Mouse (Mus musculus) embryonic facial prominence, embryonic 15.5 days (tissue): ENCODE data around the gene Immp2l. TPM values are rescaled to one million over a fixed set of nuclear protein-coding genes. Genes with fewer than 3 reads are reported as not detected.

Experiments used
- ATAC-seq: fragments of 200-750 bp; cut with Nextera tagmentation; 2 replicates; pipeline ENCODE4 v1.8.0; 2017; ENCODE audit warnings: low read depth, moderate TSS enrichment; ENCODE audit not compliant: insufficient number of reproducible peaks, low FRiP score, low TSS enrichment
- H3K27ac ChIP-seq: fragments of 300-500 bp; sonication (generic); replicated peaks from 2 replicates; pipeline ENCODE4 v1.5.1; 2015; ENCODE audit warnings: mild to moderate bottlenecking, inconsistent platforms
- H3K27me3 ChIP-seq: fragments of 300-500 bp; sonication (generic); 2 replicates; pipeline ENCODE4 v1.6.1; 2015; ENCODE audit warnings: inconsistent platforms
- H3K36me3 ChIP-seq: fragments of 300-500 bp; sonication (generic); 2 replicates; pipeline ENCODE4 v1.6.1; 2015; ENCODE audit warnings: mild to moderate bottlenecking, inconsistent platforms
- H3K4me1 ChIP-seq: fragments of 300-500 bp; sonication (generic); 2 replicates; pipeline ENCODE4 v1.6.1; 2015; ENCODE audit warnings: inconsistent platforms
- H3K4me2 ChIP-seq: fragments of 300-500 bp; sonication (generic); replicated peaks from 2 replicates; pipeline ENCODE4 v1.6.1; 2015; ENCODE audit warnings: mild to moderate bottlenecking, inconsistent platforms
- H3K4me3 ChIP-seq: fragments of 300-500 bp; sonication (generic); replicated peaks from 2 replicates; pipeline ENCODE4 v1.5.1; 2015; ENCODE audit warnings: mild to moderate bottlenecking, inconsistent platforms
- H3K9ac ChIP-seq: fragments of 300-500 bp; sonication (generic); 2 replicates; pipeline ENCODE4 v1.6.1; 2015; ENCODE audit warnings: inconsistent platforms
- H3K9me3 ChIP-seq: fragments of 300-500 bp; sonication (generic); replicated peaks from 2 replicates; pipeline ENCODE4 v1.6.1; 2016; ENCODE audit warnings: inconsistent platforms
- WGBS: fragments of 180-500 bp; shearing (Covaris S2); methylation state at CpG from one replicate; pipeline ENCODE4 v1.1.7; 2015; 5-methylcytosine and 5-hydroxymethylcytosine counted together
- polyA plus RNA-seq: library from polyadenylated mRNA; unstranded; fragments of >200 nt; fragmentation: Nextera tagmentation; extraction: Ambion mirVana; gene quantifications from 2 replicates; pipeline ENCODE4 v1.2.1, GENCODE M21; 2015

The Immp2l gene
- polyA plus RNA-seq, 1 experiment from 2014 or later: 11.2 TPM

- H3K9ac ChIP-seq: peak within 1 kb of the TSS; percentile 23; the same call in 1 of the 2 replicates
- no peak for ATAC-seq
- 97% methylated on average over 1 of the region's 1 CpGs for WGBS
Measured at GRCm38 (mm10) chr12:41486331-41486730, 462.4 kb downstream of the Immp2l start, which contains the start of gene Lrrn3. Gene Lrrn3, minus strand, starts transcription at chr12:41486431.

GRCm38 (mm10) chr12:41487005-41487404 is 463.1 kb downstream of the Immp2l start:
- ATAC-seq: no peak
- Histone ChIP-seq H3K9ac (no peak overlapping the region), H3K4me2 (no peak overlapping the region), H3K9me3 (no peaks in the 10 kb centered on the region), H3K36me3 (no peaks in the 10 kb centered on the region), H3K4me1 (peaks cover 9% of the 10 kb centered on the region; the same call in 1 of the 2 replicates), H3K4me3 (no peak overlapping the region), H3K27ac (no peak overlapping the region), H3K27me3 (no peaks in the 10 kb centered on the region)
- WGBS: 27% methylated on average over 5 of the region's 5 CpGs

More at GRCm38 (mm10) chr12:41486331-41486730, 462.4 kb downstream of the Immp2l start, which contains the start of gene Lrrn3:
- Histone ChIP-seq H3K9me3 (no peaks in the 10 kb centered on the region), H3K4me3 (peak within 1 kb of the TSS; percentile 44), H3K4me2 (peak within 1 kb of the TSS; percentile 58), H3K36me3 (no peaks in the 10 kb centered on the region), H3K4me1 (peaks cover 9% of the 10 kb centered on the region; the same call in 1 of the 2 replicates), H3K27me3 (no peaks in the 10 kb centered on the region), H3K27ac (no peak within 1 kb of the TSS; the same call in 1 of the 2 replicates)

- WGBS: 37% methylated on average over 10 of the region's 10 CpGs
- no peaks in the 10 kb centered on the region for H3K36me3 ChIP-seq
- H3K4me3 ChIP-seq: no peak overlapping the region
- H3K4me1 ChIP-seq: no peaks in the 10 kb centered on the region
- H3K9ac ChIP-seq: no peak overlapping the region
- no peaks in the 10 kb centered on the region for H3K9me3 ChIP-seq
- H3K27me3 ChIP-seq: no peaks in the 10 kb centered on the region
- H3K27ac ChIP-seq: no peak overlapping the region
- ATAC-seq: no peak
- H3K4me2 ChIP-seq: no peak overlapping the region
Measured at GRCm38 (mm10) chr12:41494620-41495019, 470.7 kb downstream of the Immp2l start.

GRCm38 (mm10) chr12:41500049-41500820 is 476.3 kb downstream of the Immp2l start:
- no peak overlapping the region for H3K27ac ChIP-seq
- no peak overlapping the region for H3K4me2 ChIP-seq

GRCm38 (mm10) chr12:41508610-41509009 is 484.7 kb downstream of the Immp2l start:
- WGBS: 76% methylated on average over 4 of the region's 4 CpGs
- no peaks in the 10 kb centered on the region for H3K9me3 ChIP-seq
- H3K4me3 ChIP-seq: no peak overlapping the region

More at GRCm38 (mm10) chr12:41500049-41500820, 476.3 kb downstream of the Immp2l start:
- H3K4me1 ChIP-seq: no peaks in the 10 kb centered on the region
- no peak overlapping the region for H3K9ac ChIP-seq
- H3K27me3 ChIP-seq: no peaks in the 10 kb centered on the region
- H3K9me3 ChIP-seq: no peaks in the 10 kb centered on the region
- no peak for ATAC-seq
- WGBS: 47% methylated on average over 9 of the region's 9 CpGs
- H3K4me3 ChIP-seq: no peak overlapping the region
- H3K36me3 ChIP-seq: no peaks in the 10 kb centered on the region

GRCm38 (mm10) chr12:41510588-41510987 is 486.7 kb downstream of the Immp2l start:
- H3K36me3 ChIP-seq: no peaks in the 10 kb centered on the region
- no peak overlapping the region for H3K4me2 ChIP-seq
- 67% methylated on average over 3 of the region's 3 CpGs for WGBS
- H3K27ac ChIP-seq: no peak overlapping the region
- H3K4me3 ChIP-seq: no peak overlapping the region
- H3K9me3 ChIP-seq: no peaks in the 10 kb centered on the region
- no peak overlapping the region for H3K9ac ChIP-seq
- no peaks in the 10 kb centered on the region for H3K4me1 ChIP-seq
- H3K27me3 ChIP-seq: no peaks in the 10 kb centered on the region
- no peak for ATAC-seq

More at GRCm38 (mm10) chr12:41508610-41509009, 484.7 kb downstream of the Immp2l start:
- H3K27me3 ChIP-seq: no peaks in the 10 kb centered on the region
- H3K9ac ChIP-seq: no peak overlapping the region
- no peak overlapping the region for H3K27ac ChIP-seq
- H3K4me1 ChIP-seq: no peaks in the 10 kb centered on the region
- no peak for ATAC-seq
- no peak overlapping the region for H3K4me2 ChIP-seq
- no peaks in the 10 kb centered on the region for H3K36me3 ChIP-seq

GRCm38 (mm10) chr12:41518897-41519296 is 495.0 kb downstream of the Immp2l start:
- Histone ChIP-seq H3K27ac (no peak overlapping the region), H3K4me3 (no peak overlapping the region), H3K27me3 (no peaks in the 10 kb centered on the region), H3K36me3 (no peaks in the 10 kb centered on the region), H3K4me1 (no peaks in the 10 kb centered on the region), H3K9ac (no peak overlapping the region), H3K9me3 (no peaks in the 10 kb centered on the region), H3K4me2 (no peak overlapping the region)
- ATAC-seq: no peak
- 52% methylated on average over 5 of the region's 5 CpGs for WGBS

GRCm38 (mm10) chr12:41520326-41520725 is 496.4 kb downstream of the Immp2l start:
- Histone ChIP-seq H3K27ac (no peak overlapping the region), H3K4me2 (no peak overlapping the region), H3K27me3 (no peaks in the 10 kb centered on the region), H3K9me3 (no peaks in the 10 kb centered on the region), H3K4me3 (no peak overlapping the region), H3K9ac (no peak overlapping the region), H3K4me1 (no peaks in the 10 kb centered on the region), H3K36me3 (no peaks in the 10 kb centered on the region)
- 75% methylated on average over 2 of the region's 2 CpGs for WGBS
- no peak for ATAC-seq

GRCm38 (mm10) chr12:41521671-41522070 is 497.8 kb downstream of the Immp2l start:
- Histone ChIP-seq H3K27me3 (no peaks in the 10 kb centered on the region), H3K4me3 (no peak overlapping the region), H3K36me3 (no peaks in the 10 kb centered on the region), H3K4me1 (no peaks in the 10 kb centered on the region), H3K4me2 (no peak overlapping the region), H3K27ac (no peak overlapping the region), H3K9ac (no peak overlapping the region), H3K9me3 (no peaks in the 10 kb centered on the region)
- no peak for ATAC-seq
- 85% methylated on average over 2 of the region's 2 CpGs for WGBS

GRCm38 (mm10) chr12:41526688-41527087 is 502.8 kb downstream of the Immp2l start:
- Histone ChIP-seq H3K4me2 (no peak overlapping the region), H3K4me3 (no peak overlapping the region), H3K4me1 (no peaks in the 10 kb centered on the region), H3K27me3 (no peaks in the 10 kb centered on the region), H3K27ac (no peak overlapping the region), H3K9me3 (no peaks in the 10 kb centered on the region), H3K36me3 (no peaks in the 10 kb centered on the region), H3K9ac (no peak overlapping the region)
- no peak for ATAC-seq
- WGBS: 49% methylated on average over 2 of the region's 2 CpGs

GRCm38 (mm10) chr12:41528410-41528809 is 504.5 kb downstream of the Immp2l start:
- Histone ChIP-seq H3K9me3 (no peaks in the 10 kb centered on the region), H3K27me3 (no peaks in the 10 kb centered on the region), H3K27ac (no peak overlapping the region), H3K4me3 (no peak overlapping the region), H3K4me1 (no peaks in the 10 kb centered on the region), H3K36me3 (no peaks in the 10 kb centered on the region), H3K9ac (no peak overlapping the region), H3K4me2 (no peak overlapping the region)
- no peak for ATAC-seq
- 70% methylated on average over 4 of the region's 4 CpGs for WGBS

GRCm38 (mm10) chr12:41539989-41540388 is 516.1 kb downstream of the Immp2l start:
- H3K9me3 ChIP-seq: no peaks in the 10 kb centered on the region
- no peaks in the 10 kb centered on the region for H3K4me1 ChIP-seq
- H3K36me3 ChIP-seq: no peaks in the 10 kb centered on the region
- WGBS: 70% methylated on average over 5 of the region's 5 CpGs
- H3K27ac ChIP-seq: no peak overlapping the region
- no peak overlapping the region for H3K4me2 ChIP-seq
- no peak for ATAC-seq
- H3K4me3 ChIP-seq: no peak overlapping the region
- H3K27me3 ChIP-seq: no peaks in the 10 kb centered on the region
- H3K9ac ChIP-seq: no peak overlapping the region
